8 mouse cellular contexts compared by ENCODE assay signal in the genomic region with DNA sequence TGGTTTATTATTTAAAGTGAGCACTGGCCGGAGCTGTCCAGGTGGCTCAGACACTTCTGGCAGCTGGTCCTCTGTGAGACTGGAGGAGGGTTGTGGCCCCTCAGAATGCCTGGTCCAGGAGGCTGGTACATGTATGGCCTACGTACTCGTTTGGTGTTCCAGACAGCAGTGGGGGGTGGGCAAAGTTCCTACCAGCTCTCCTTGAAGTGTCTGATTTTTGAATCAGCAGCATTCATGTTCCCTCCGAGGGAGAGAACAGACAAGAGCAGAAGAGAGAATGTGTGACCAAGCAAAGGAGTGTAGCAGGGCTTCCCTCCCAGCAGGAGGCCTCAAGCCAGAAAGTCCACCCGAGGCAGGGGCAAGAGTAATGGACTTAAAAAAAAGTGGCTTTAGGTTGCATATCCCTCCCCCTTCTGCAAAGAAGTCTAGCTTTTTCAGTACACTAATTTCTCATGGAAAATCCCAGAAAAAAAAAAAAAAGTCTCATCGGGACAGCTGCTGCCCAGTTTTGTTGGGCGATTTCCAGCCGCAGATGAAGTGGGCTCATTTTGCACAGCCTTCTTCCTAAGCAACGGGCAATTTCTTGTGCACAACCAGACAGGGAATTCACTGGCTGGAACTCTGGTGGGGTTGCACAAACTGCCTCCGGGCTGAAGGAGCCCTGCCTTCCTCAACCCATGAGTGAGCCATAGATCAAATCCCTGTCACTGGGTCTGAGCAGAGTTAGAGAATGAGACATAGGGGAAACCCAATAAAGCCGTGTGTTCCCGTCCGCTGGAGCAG. TPM values are rescaled to one million over a fixed set of nuclear protein-coding genes. Genes with fewer than 3 reads are reported as not detected.
DNase-seq lines count a peak whose midpoint lies in the region; ATAC-seq and TF ChIP-seq lines count a peak whose summit lies in the region.
"Had no signal": no experiment of that assay in that cellular context is flagged by ENCODE, and none has a peak within 500 bp of the region (broad histone marks: within the 10 kb centered on the region; RNA-seq: fewer than 3 reads in every experiment).

No protein-coding gene starts in this region.

- no peak overlapping the region for H3K9ac ChIP-seq in kidney, postnatal 0 days (ENCODE audit: low read depth, low read length)
- no peak overlapping the region for H3K9ac ChIP-seq in hindbrain, embryonic 13.5 days
- H3K9ac ChIP-seq in liver, postnatal 0 days (replicated peaks): no peak overlapping the region
- H3K9ac ChIP-seq: liver, embryonic 14.5 days had no signal

- no peaks in the 10 kb centered on the region for H3K27me3 ChIP-seq in kidney, postnatal 0 days (ENCODE audit: insufficient read depth, low read length)
- H3K27me3 ChIP-seq in hindbrain, embryonic 13.5 days: no peaks in the 10 kb centered on the region
- no peaks in the 10 kb centered on the region for H3K27me3 ChIP-seq in liver, postnatal 0 days (ENCODE audit: insufficient read depth, low read length)

- TF ChIP-seq CTCF in kidney, postnatal 0 days (IDR thresholded peaks at IDR 0.05; ENCODE audit: low read depth): no peak
- TF ChIP-seq CTCF in embryonic fibroblast, embryonic 13.5 days (IDR thresholded peaks at IDR 0.05; ENCODE audit: borderline replicate concordance, insufficient read depth, low read length): no peak
- no peak for TF ChIP-seq CTCF in liver, postnatal 0 days (IDR thresholded peaks at IDR 0.05; ENCODE audit: low read depth)

- intact Hi-C loops in left cerebral cortex, postnatal 4 days (cut with DNase I): no loop called here

- no peak overlapping the region for H3K27ac ChIP-seq in kidney, postnatal 0 days
- H3K27ac ChIP-seq in embryonic fibroblast, embryonic 13.5 days (ENCODE audit: insufficient read depth, low read length): peak overlapping the region; percentile 9; the same call in 1 of the 2 replicates
- peak overlapping the region; percentile 53 for H3K27ac ChIP-seq in hindbrain, embryonic 13.5 days
- H3K27ac ChIP-seq in liver, postnatal 0 days (ENCODE audit: low read depth): no peak overlapping the region
- H3K27ac ChIP-seq: liver, embryonic 14.5 days had no signal

- H3K4me3 ChIP-seq in kidney, postnatal 0 days (replicated peaks; ENCODE audit: low read depth, low read length): no peak overlapping the region
- H3K4me3 ChIP-seq in embryonic fibroblast, embryonic 13.5 days (ENCODE audit: insufficient read depth, low read length): no peak overlapping the region
- no peak overlapping the region for H3K4me3 ChIP-seq in hindbrain, embryonic 13.5 days
- no peak overlapping the region for H3K4me3 ChIP-seq in liver, postnatal 0 days (ENCODE audit: low read depth, low read length)

- no peak for TF ChIP-seq EP300 in liver, postnatal 0 days (IDR thresholded peaks at IDR 0.05; ENCODE audit: low read depth)

- H3K4me2 ChIP-seq in kidney, postnatal 0 days (ENCODE audit: low read length): no peak overlapping the region
- no peak overlapping the region for H3K4me2 ChIP-seq in hindbrain, embryonic 13.5 days
- no peak overlapping the region for H3K4me2 ChIP-seq in liver, postnatal 0 days (ENCODE audit: low read depth, low read length)

- 28% methylated on average over 13 of the region's 13 CpGs for WGBS in kidney, postnatal 0 days
- 34% methylated on average over 13 of the region's 13 CpGs for WGBS in hindbrain, embryonic 13.5 days
- 77% methylated on average over 13 of the region's 13 CpGs for WGBS in liver, postnatal 0 days (ENCODE audit: insufficient replicate concordance)

- no peaks in the 10 kb centered on the region for H3K36me3 ChIP-seq in kidney, postnatal 0 days (ENCODE audit: insufficient read depth, low read length)
- no peaks in the 10 kb centered on the region for H3K36me3 ChIP-seq in hindbrain, embryonic 13.5 days
- no peaks in the 10 kb centered on the region for H3K36me3 ChIP-seq in liver, postnatal 0 days (replicated peaks; ENCODE audit: insufficient read depth, low read length)

- H3K4me1 ChIP-seq in kidney, postnatal 0 days (replicated peaks; ENCODE audit: insufficient read depth, low read length): peaks cover 5% of the 10 kb centered on the region; the same call in 1 of the 2 replicates
- H3K4me1 ChIP-seq in embryonic fibroblast, embryonic 13.5 days (ENCODE audit: control insufficient read depth, insufficient read depth, low read length): no peaks in the 10 kb centered on the region
- peaks cover 24% of the 10 kb centered on the region for H3K4me1 ChIP-seq in hindbrain, embryonic 13.5 days (replicated peaks)
- H3K4me1 ChIP-seq in liver, postnatal 0 days (ENCODE audit: insufficient read depth): no peaks in the 10 kb centered on the region

- peak; percentile 63 for DNase-seq in kidney, postnatal 0 days (ENCODE audit: low spot score)
- no peak for DNase-seq in kidney, adult 9 months
- peak; percentile 86 for DNase-seq in left cerebral cortex, postnatal 4 days
- peak; percentile 75 for DNase-seq in right cerebral cortex, adult 18-20 months
- DNase-seq in liver, postnatal 0 days: no peak

- ATAC-seq in kidney, postnatal 0 days (replicated peaks; ENCODE audit: low FRiP score, low read depth): peak; percentile 57; the same call in 1 of the 2 replicates
- ATAC-seq in hindbrain, embryonic 13.5 days (ENCODE audit: low FRiP score): 0 out of 2 replicates have a peak, but pooled peaks have one; percentile 39
- ATAC-seq in liver, postnatal 0 days: no peak

- no peaks in the 10 kb centered on the region for H3K9me3 ChIP-seq in kidney, postnatal 0 days (replicated peaks; ENCODE audit: low read length)
- no peaks in the 10 kb centered on the region for H3K9me3 ChIP-seq in hindbrain, embryonic 13.5 days
- H3K9me3 ChIP-seq in liver, postnatal 0 days (ENCODE audit: low read length): no peaks in the 10 kb centered on the region

- TF ChIP-seq POLR2A in embryonic fibroblast, embryonic 13.5 days (IDR thresholded peaks at IDR 0.05; ENCODE audit: low read depth, low read length): no peak

RNA-seq across cellular contexts. Expression of a gene that starts 28.4 kb away (rescaled TPM):
- polyA plus RNA-seq in kidney, postnatal 0 days (2015; fragmentation: Nextera tagmentation; extraction: Ambion mirVana): 1.5 and 3.1 TPM in 2 replicates
- polyA plus RNA-seq in embryonic fibroblast, embryonic 13.5 days (2011; ENCODE audit: insufficient read length, low read depth, missing spikeins): 0.77 and 1.3 TPM in 2 replicates
- 2.1 and 2.4 TPM in 2 replicates for polyA plus RNA-seq in hindbrain, embryonic 13.5 days (2015; fragmentation: Nextera tagmentation; extraction: Ambion mirVana)
- 10 to 100 TPM; 16.1 to 17.3 TPM for total RNA-seq in left cerebral cortex, postnatal 4 days (2021)
- 0.02 and 0.05 TPM in 2 replicates for polyA plus RNA-seq in liver, postnatal 0 days (2015; fragmentation: Nextera tagmentation; extraction: Ambion mirVana)

Comparison
In these comparisons a context has a peak if more than half of its experiments do, and no peak if none do; other contexts are left out.
1. DNase-seq: peak in kidney, postnatal 0 days (single experiment), left cerebral cortex, postnatal 4 days (single experiment) and right cerebral cortex, adult 18-20 months (single experiment); none in kidney, adult 9 months (single experiment) and liver, postnatal 0 days (single experiment).
2. H3K27ac ChIP-seq: peak in embryonic fibroblast, embryonic 13.5 days (single experiment) and hindbrain, embryonic 13.5 days (single experiment); none in kidney, postnatal 0 days (single experiment) and liver, postnatal 0 days (single experiment).